Mouse (Mus musculus) Patski (cell line): Measurements from ENCODE around the gene Pacs1. TPM values are rescaled to one million over a fixed set of nuclear protein-coding genes. Genes with fewer than 3 reads are reported as not detected.

ENCODE experiments used
- ATAC-seq: fragments of 100-300 bp; one replicate; pipeline ENCODE4 v1.8.0; 2021
- CTCF ChIA-PET: fragments of 350-600 bp; sonication (Branson Sonifier 250); formaldehyde crosslinking; loops from one replicate; lab custom pipeline; 2022; ENCODE audit warnings: inconsistent platforms; lab: Charles Lee
- POLR2A ChIA-PET: fragments of 350-600 bp; sonication (Branson Sonifier 250); formaldehyde crosslinking; loops from one replicate; lab custom pipeline; 2022; ENCODE audit warnings: antibody characterized with exemption, inconsistent platforms; lab: Charles Lee
- DNase-seq: peaks from one replicate; pipeline ENCODE4 v3.0.0-alpha.2; 2011; ENCODE audit warnings: low read depth, low spot score
- H3K27me3 ChIP-seq: fragments of 371-371 bp; one replicate; pipeline ENCODE4 v1.5.1; 2021
- CTCF ChIP-seq: fragments of 100-300 bp; IDR thresholded peaks from one replicate; pipeline ENCODE4 v1.5.1; 2021
- in situ Hi-C: fragments of 300-500 bp; cut with MboI; formaldehyde crosslinking; loops from 3 replicates; pipeline ENCODE4 v1.11.1; 2018; ENCODE audit warnings: low pct_unique_long_range_greater_than_20kb, mixed read lengths
- polyA plus RNA-seq: library from polyadenylated mRNA; unstranded; gene quantifications from one replicate; pipeline ENCODE4 v1.2.3, GENCODE M21; 2021

The Pacs1 gene
- polyA plus RNA-seq, 1 experiment from 2014 or later: 23.8 TPM

DNA sequence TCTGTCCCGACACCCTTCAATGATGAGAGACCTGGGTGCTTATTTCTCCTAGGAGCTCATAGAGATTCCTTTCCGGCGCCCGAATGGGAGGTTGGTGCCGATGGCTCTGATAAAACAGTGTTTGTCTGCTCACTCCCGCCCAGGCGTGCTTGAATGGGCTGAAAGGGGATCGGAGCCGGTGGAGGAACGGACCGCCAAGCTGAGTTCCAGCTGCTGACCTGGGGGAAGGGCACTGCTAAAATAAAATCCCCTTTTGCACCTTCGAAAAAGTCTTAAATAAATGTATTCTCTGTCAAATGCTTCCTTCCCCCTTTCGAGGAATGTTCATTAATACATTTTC, 22.8 kb upstream of the Pacs1 start:
- CTCF ChIA-PET: interaction anchor here (1.1 to 1.8 kb wide), 6 partner anchors 11 to 92 kb away, joined by 3 to 8 read pairs (median 4); no protein-coding TSS in a partner anchor
- DNase-seq (no peak), ATAC-seq (peak; percentile 24)
- POLR2A ChIA-PET: interaction anchor here (0.8 to 0.9 kb wide), 2 partner anchors 9 to 108 kb away, joined by 3 read pairs; no protein-coding TSS in a partner anchor
- H3K27me3 ChIP-seq: no peaks in the 10 kb centered on the region
- TF ChIP-seq CTCF: no peak
- in situ Hi-C loops: no loop called here

DNA sequence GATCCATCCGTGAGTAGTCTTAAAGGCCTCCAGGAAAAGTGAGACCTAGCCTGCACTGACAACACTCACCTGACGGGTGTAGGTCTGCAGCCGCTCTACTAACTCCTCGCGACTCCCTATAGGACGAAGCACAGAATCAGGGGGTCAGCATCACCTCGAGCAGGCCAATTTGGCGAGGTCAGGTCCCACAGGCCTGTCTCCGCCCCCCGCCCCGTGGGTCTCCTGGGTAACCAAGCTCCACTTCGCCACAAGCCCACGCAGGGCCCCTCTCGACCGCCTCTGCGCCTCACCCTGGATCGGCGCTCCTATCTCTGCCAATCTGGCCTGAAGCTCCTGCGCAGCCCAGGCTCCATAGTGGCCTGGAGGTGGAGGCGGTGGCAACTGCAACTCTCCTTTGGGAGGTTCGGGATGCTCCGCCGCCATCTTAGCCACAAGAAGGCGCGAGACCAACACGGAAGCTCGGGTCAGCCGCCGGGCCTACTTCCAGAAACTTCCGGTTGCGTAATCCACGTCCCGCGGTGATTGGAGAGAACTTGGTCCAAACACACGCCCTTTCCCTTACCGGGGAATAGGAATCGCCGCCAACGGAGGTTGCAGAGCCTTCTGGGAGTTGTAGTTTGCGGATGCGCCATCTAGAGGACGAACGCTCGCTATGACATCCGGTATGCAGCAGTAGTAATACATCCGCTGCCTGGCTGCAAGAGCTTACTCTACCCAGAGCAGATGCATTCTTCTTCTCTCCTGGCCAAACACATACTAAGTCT, 22.2 kb upstream of the Pacs1 start, which contains the start of gene Sf3b2:
TSS of gene Sf3b2 (minus strand) at position 484 of the 764 bp plus-strand sequence.
- ATAC-seq: peak; percentile 82
- ChIA-PET POLR2A (interaction anchor here (0.7 to 0.9 kb wide), 3 partner anchors 9 to 107 kb away, joined by 3 read pairs; no protein-coding TSS in a partner anchor), CTCF (interaction anchor here (0.7 to 1.8 kb wide), 7 partner anchors 11 to 104 kb away, joined by 3 to 8 read pairs (median 4); no protein-coding TSS in a partner anchor)
- in situ Hi-C loops: no loop called here
- H3K27me3 ChIP-seq: no peaks in the 10 kb centered on the region
- DNase-seq: peak; percentile 98
- TF ChIP-seq CTCF: peak; percentile 98

DNA sequence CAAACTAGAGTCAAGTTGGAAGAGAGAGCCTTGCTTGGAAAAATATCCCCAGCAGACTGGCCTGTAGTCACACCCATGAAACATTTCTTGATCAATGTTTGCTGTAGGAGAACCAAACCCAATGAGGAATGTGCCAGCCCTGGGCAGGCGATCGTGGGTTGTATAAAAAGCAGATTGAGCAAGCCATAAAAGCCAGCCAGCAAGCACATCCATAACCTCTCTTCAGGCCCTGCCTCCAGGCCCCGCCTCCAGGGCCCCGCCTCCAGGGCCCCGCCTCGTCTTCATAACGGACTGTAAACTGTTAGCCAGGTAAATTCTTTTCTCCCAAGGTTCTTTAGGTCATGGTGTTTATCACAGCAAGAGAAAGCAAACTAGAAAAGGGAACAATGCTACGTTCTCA, 5.5 kb upstream of the Pacs1 start:
- in situ Hi-C loops: loop anchor here (5.0 kb wide), 1 partner anchor 81 kb away; no protein-coding TSS in a partner anchor
- H3K27me3 ChIP-seq: no peaks in the 10 kb centered on the region
- no peak for TF ChIP-seq CTCF
- no peak for ATAC-seq
- POLR2A ChIA-PET: no interaction called here
- no peak for DNase-seq
- CTCF ChIA-PET: no interaction called here

DNA sequence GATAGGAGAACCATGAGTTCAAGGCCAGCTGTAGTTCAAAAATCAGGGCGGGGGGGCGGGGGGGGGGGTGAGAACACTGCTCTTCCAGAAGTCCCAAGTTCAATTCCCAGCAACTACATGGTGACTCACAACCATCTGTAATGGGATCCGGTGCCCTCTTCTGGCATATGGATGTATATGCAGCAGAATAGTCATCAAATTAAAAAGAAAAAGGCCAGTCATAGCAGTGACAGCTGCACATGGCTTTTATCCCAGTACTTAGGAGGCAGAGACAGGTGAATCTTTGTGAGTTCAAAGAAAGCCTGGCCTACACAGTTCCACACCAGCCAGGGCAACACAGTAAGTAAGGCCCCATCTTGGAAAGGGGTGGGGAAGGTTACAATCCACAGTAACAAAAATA, 4.2 kb upstream of the Pacs1 start:
- in situ Hi-C loops: loop anchor here (5.0 kb wide), 1 partner anchor 80 kb away; no protein-coding TSS in a partner anchor
- H3K27me3 ChIP-seq: no peaks in the 10 kb centered on the region
- no peak for TF ChIP-seq CTCF
- POLR2A ChIA-PET: no interaction called here
- ATAC-seq: no peak
- no peak for DNase-seq
- CTCF ChIA-PET: interaction anchor here (1.2 to 1.4 kb wide), 3 partner anchors 9 to 43 kb away, joined by 3 to 4 read pairs (median 3); partner anchors contain the start of gene Sf3b2

DNA sequence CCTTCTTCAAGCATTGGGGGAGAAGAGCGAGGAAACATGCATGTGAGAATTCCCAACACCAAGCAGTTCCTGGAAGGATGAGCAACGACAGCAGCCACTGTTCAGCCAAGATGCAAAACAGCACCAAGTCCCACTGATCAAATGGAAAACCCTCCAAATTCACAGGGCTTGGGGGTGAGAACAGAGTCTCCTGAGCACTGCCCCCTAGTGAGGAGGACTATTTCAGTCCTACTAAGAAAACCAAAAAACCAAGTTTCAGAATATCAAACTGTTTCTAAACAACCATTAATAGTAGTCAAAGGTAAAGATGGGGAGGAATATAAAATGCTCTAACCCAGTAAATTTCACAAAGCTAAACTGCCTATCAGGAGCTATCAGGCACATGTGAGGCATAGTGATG, 3.6 kb upstream of the Pacs1 start:
- TF ChIP-seq CTCF: no peak
- no peak for DNase-seq
- in situ Hi-C loops: loop anchor here (5.0 kb wide), 1 partner anchor 79 kb away; no protein-coding TSS in a partner anchor
- CTCF ChIA-PET: interaction anchor here (1.1 to 1.4 kb wide), 4 partner anchors 10 to 125 kb away, joined by 3 to 4 read pairs (median 3); partner anchors contain the start of gene Sf3b2
- no peak for ATAC-seq
- POLR2A ChIA-PET: no interaction called here
- no peaks in the 10 kb centered on the region for H3K27me3 ChIP-seq

DNA sequence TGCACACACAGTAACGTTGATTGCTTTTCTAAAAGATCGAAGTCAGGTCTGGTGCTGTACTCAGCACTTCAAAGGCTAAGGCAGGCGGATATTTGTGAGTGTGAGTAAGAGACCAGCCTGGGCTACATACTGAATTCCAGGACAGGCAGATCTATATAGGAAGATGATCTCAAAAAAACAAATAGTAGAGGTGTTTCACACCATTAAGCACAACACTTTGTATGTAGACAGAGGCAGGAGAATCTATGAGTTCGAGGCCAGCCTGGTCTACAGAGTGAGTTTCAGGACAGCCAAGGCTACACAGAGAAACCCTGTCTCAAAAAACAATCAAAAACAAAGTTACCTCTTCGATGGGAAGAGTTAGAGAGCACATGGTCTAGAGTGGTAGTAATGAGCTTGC, 2.8 kb upstream of the Pacs1 start:
- CTCF ChIA-PET: interaction anchor here (1.1 to 1.4 kb wide), 4 partner anchors 11 to 124 kb away, joined by 3 to 4 read pairs (median 3); partner anchors contain the start of gene Sf3b2
- in situ Hi-C loops: loop anchor here (5.0 kb wide), 1 partner anchor 78 kb away; no protein-coding TSS in a partner anchor
- ATAC-seq (no peak), DNase-seq (no peak)
- POLR2A ChIA-PET: no interaction called here
- no peaks in the 10 kb centered on the region for H3K27me3 ChIP-seq
- TF ChIP-seq CTCF: no peak

DNA sequence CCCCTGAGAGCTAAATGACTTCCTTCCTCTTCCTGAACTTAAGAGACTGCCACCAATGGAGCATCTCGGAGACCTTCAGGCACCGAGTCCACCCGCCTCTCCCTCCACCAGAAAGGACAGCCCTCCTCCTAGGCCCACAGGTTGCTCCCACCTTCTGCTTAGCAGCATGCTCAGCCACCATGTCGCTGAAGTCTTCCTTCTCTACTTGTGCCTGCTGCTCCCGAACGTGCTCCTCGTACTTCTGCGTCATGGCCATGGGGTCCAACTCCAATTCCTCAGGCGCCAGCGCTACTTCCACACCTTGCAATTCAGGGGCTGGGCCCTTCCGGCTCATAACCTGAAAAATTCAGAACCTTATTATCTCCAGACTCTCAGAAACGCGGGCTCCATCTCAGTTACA, 1.7 kb upstream of the Pacs1 start:
- ATAC-seq (no peak), DNase-seq (no peak)
- ChIA-PET POLR2A (no interaction called here), CTCF (interaction anchor here (0.7 to 0.9 kb wide), 2 partner anchors 8 to 10 kb away, joined by 3 to 4 read pairs; no protein-coding TSS in a partner anchor)
- in situ Hi-C loops: loop anchor here (5.0 kb wide), 1 partner anchor 77 kb away; no protein-coding TSS in a partner anchor
- no peaks in the 10 kb centered on the region for H3K27me3 ChIP-seq
- no peak for TF ChIP-seq CTCF

DNA sequence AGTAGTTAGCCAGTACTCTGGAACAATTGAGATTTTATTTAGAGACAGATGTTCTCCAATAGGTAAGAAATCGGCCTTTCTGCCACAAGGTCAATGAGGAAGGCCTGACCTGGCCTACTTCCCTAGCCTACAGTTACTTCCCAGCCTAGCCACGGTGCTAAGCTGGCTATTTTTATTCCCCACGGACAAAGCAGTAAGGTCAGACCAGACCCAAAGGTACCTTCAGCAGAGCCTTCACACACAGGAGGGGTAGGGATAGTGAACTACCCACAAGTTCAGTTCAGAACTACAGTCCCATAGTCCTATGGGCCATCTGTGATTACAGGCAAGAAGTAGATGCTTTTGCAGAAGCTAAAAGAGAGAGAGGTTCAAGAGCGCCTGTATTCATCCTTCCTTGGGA, 997 bp upstream of the Pacs1 start:
- in situ Hi-C loops: no loop called here
- no peaks in the 10 kb centered on the region for H3K27me3 ChIP-seq
- no peak for TF ChIP-seq CTCF
- DNase-seq: no peak
- ChIA-PET CTCF (interaction anchor here (0.9 to 1.2 kb wide), 2 partner anchors 9 to 78 kb away, joined by 4 read pairs; no protein-coding TSS in a partner anchor), POLR2A (no interaction called here)
- no peak for ATAC-seq

DNA sequence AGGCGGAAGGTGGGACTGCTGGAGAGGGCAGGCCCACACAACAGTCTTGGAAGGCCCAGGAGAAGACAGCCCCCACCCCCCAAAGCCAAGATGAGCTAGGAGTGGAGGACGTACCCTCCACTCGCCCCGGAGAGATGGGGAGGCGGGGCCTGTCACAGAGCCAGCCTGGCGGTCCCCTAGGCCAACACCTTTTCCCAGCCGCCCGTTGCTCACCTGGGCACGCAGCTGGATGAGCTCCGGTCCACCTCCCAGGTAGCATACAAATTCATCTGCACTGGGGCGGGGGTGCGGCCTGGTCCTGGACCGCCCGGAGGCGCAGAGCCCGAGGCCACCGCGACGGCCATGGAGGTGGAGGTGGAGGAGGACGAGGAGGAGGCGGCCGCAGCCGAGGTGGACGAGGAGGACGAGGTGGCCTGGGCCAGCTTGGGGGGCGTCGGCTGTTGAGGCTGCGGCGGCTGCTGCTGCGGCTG, 558 bp downstream of the Pacs1 start:
- CTCF ChIA-PET: interaction anchor here (1.2 to 1.4 kb wide), 2 partner anchors 59 to 76 kb away, joined by 3 read pairs; no protein-coding TSS in a partner anchor
- DNase-seq (no peak), ATAC-seq (peak; percentile 22)
- TF ChIP-seq CTCF: no peak
- no peaks in the 10 kb centered on the region for H3K27me3 ChIP-seq
- POLR2A ChIA-PET: interaction anchor here (1.1 kb wide), 1 partner anchor 28 kb away, joined by 4 read pairs; no protein-coding TSS in a partner anchor
- in situ Hi-C loops: no loop called here

DNA sequence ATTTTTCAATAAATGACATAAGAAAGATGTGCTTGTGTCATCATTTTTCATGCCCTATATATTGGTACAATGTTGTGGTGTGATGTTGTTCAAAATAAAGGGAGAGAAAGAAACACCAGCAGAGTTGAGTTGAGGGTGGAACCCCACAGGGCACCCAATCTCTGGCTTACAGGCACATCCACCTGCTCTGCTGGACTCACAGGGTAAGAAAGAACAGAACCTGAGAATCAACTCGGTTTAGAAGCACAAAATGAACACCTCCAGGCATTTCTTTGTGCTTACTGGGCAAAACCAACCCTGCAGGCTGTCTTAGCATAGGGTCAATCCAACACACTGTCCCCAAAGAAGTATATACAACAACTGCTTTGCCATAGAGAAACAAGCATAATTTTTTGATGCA, 1.5 kb downstream of the Pacs1 start:
- DNase-seq (no peak), ATAC-seq (no peak)
- H3K27me3 ChIP-seq: no peaks in the 10 kb centered on the region
- TF ChIP-seq CTCF: no peak
- ChIA-PET CTCF (interaction anchor here (1.2 to 1.4 kb wide), 2 partner anchors 58 to 76 kb away, joined by 3 read pairs; no protein-coding TSS in a partner anchor), POLR2A (no interaction called here)
- in situ Hi-C loops: no loop called here
